Mouse (Mus musculus) G1E (cell line): Measurements from ENCODE around the gene March9. TPM values are rescaled to one million over a fixed set of nuclear protein-coding genes. Genes with fewer than 3 reads are reported as not detected.

ENCODE experiments used
- ATAC-seq: 2 replicates; pipeline ENCODE4 v1.8.0; 2016; ENCODE audit warnings: mild to moderate bottlenecking; ENCODE audit not compliant: insufficient number of reproducible peaks, poor library complexity, low FRiP score, severe bottlenecking; ENCODE audit errors: extremely low read depth
- DNase-seq: peaks from one replicate; pipeline ENCODE4 v3.0.0; 2012; ENCODE audit warnings: low spot score
- H3K27me3 ChIP-seq: 2 replicates; pipeline ENCODE4 v1.6.1; 2012; ENCODE audit warnings: mild to moderate bottlenecking, low read length, inconsistent platforms; ENCODE audit not compliant: insufficient read depth
- H3K36me3 ChIP-seq: replicated peaks from 2 replicates; pipeline ENCODE3; 2012; ENCODE audit warnings: mild to moderate bottlenecking, inconsistent platforms
- H3K4me1 ChIP-seq: 2 replicates; pipeline ENCODE4 v1.6.1; 2012; ENCODE audit warnings: low read depth, low read length, inconsistent platforms, mixed read lengths; ENCODE audit not compliant: insufficient read depth
- H3K4me3 ChIP-seq: 2 replicates; pipeline ENCODE4 v1.5.1; 2012; ENCODE audit warnings: low read depth, mild to moderate bottlenecking, inconsistent platforms, low read length, moderate library complexity, mixed read lengths
- H3K9me3 ChIP-seq: replicated peaks from 2 replicates; pipeline ENCODE4 v1.6.1; 2012; ENCODE audit warnings: inconsistent platforms
- CTCF ChIP-seq: IDR thresholded peaks from 2 replicates; pipeline ENCODE4 v1.5.1; 2012; ENCODE audit warnings: low read depth, low read length, inconsistent platforms, mixed read lengths
- GATA1 ChIP-seq: IDR thresholded peaks from 2 replicates; pipeline ENCODE4 v1.6.1; 2012; ENCODE audit warnings: borderline replicate concordance, low read length, inconsistent platforms, mixed read lengths
- GATA2 ChIP-seq: IDR thresholded peaks from 2 replicates; pipeline ENCODE4 v1.6.1; 2012; ENCODE audit warnings: low read depth, low read length, inconsistent platforms, borderline replicate concordance
- POLR2AphosphoS5 ChIP-seq: IDR thresholded peaks from 2 replicates; pipeline ENCODE4 v1.6.1; 2012; ENCODE audit warnings: low read depth, low read length, inconsistent platforms; ENCODE audit not compliant: insufficient replicate concordance
- TAL1 ChIP-seq: conservative IDR thresholded peaks from 2 replicates; pipeline ENCODE4 v1.6.1; 2012; ENCODE audit warnings: low read depth, low read length, inconsistent platforms, mixed read lengths
- polyA plus RNA-seq: library from polyadenylated mRNA; stranded (reverse); fragments of >175 nt; gene quantifications from 2 replicates; pipeline ENCODE4 v1.2.3, GENCODE M21; 2012
- total RNA-seq, 2 experiments: library from RNA; stranded (forward) in 1 of 2; stranded (reverse) in 1 of 2; fragments of 200-1000 nt in 1 of 2; fragments of >200 nt in 1 of 2; fragmentation: Nextera tagmentation in 1 of 2; gene quantifications; 2 replicates each; pipeline ENCODE4 v1.2.3; 2014 to 2017

March9 gene
- total and polyA plus RNA-seq, 3 experiments = 0.63 to 1.3 (median 1.1) TPM

- Histone ChIP-seq H3K9me3 (no peaks in the 10 kb centered on the region), H3K4me3 (peak overlapping the region; percentile 94), H3K4me1 (peaks cover 33% of the 10 kb centered on the region), H3K36me3 (peaks cover 39% of the 10 kb centered on the region), H3K27me3 (peaks cover 25% of the 10 kb centered on the region)
- no peak for TF ChIP-seq CTCF
- no peak for TF ChIP-seq GATA2
- no peak for TF ChIP-seq POLR2AphosphoS5
- no peak for TF ChIP-seq TAL1
- no peak for TF ChIP-seq GATA1
- DNase-seq = peak; percentile 79
- peak; percentile 64 for ATAC-seq
These were observed 18.1 kb downstream of the March9 start for GRCm38 (mm10) chr10:127041774-127042338.

- DNase-seq = peak; percentile 61
- Histone ChIP-seq H3K9me3 (no peaks in the 10 kb centered on the region), H3K36me3 (peaks cover 34% of the 10 kb centered on the region), H3K4me1 (peaks cover 33% of the 10 kb centered on the region), H3K4me3 (peak within 1 kb of the TSS; percentile 94), H3K27me3 (peaks cover 27% of the 10 kb centered on the region)
- peak; percentile 24; the same call in 1 of the 2 replicates for ATAC-seq
- TF ChIP-seq GATA1 = no peak
- no peak for TF ChIP-seq POLR2AphosphoS5
- TF ChIP-seq TAL1 = no peak
- no peak for TF ChIP-seq GATA2
- no peak for TF ChIP-seq CTCF
These were observed 18.7 kb downstream of the March9 start, which contains the start of the genes Mettl1 and Eef1akmt3 for GRCm38 (mm10) chr10:127041274-127041766. Gene Mettl1, plus strand, starts transcription at chr10:127041414. Gene Eef1akmt3, minus strand, starts transcription at chr10:127041513.

- H3K4me1 ChIP-seq = peaks cover 33% of the 10 kb centered on the region
- H3K36me3 ChIP-seq = peaks cover 27% of the 10 kb centered on the region
- DNase-seq = no peak
- H3K9me3 ChIP-seq = no peaks in the 10 kb centered on the region
- H3K4me3 ChIP-seq = peak overlapping the region; percentile 94
- TF ChIP-seq POLR2AphosphoS5 (no peak), GATA1 (no peak), TAL1 (no peak), GATA2 (no peak), CTCF (no peak)
- H3K27me3 ChIP-seq = peaks cover 32% of the 10 kb centered on the region
- ATAC-seq = no peak
These were observed 19.3 kb downstream of the March9 start for GRCm38 (mm10) chr10:127040569-127041214.

GRCm38 (mm10) chr10:127037641-127038040, 22.3 kb downstream of the March9 start:
- no peak for TF ChIP-seq POLR2AphosphoS5
- no peak for TF ChIP-seq GATA2
- no peak for TF ChIP-seq GATA1
- no peak for TF ChIP-seq TAL1
- TF ChIP-seq CTCF = no peak
- peaks cover 22% of the 10 kb centered on the region for H3K4me1 ChIP-seq
- ATAC-seq (no peak), DNase-seq (no peak)
- no peaks in the 10 kb centered on the region for H3K36me3 ChIP-seq
- no peaks in the 10 kb centered on the region for H3K9me3 ChIP-seq
- peaks cover 34% of the 10 kb centered on the region for H3K27me3 ChIP-seq
- H3K4me3 ChIP-seq = no peak overlapping the region

GRCm38 (mm10) chr10:127036273-127036672, 23.7 kb downstream of the March9 start:
- no peaks in the 10 kb centered on the region for H3K36me3 ChIP-seq
- no peak overlapping the region for H3K4me3 ChIP-seq
- peaks cover 15% of the 10 kb centered on the region for H3K4me1 ChIP-seq
- no peak for DNase-seq
- TF ChIP-seq GATA1 (no peak), POLR2AphosphoS5 (no peak), TAL1 (no peak), GATA2 (no peak), CTCF (no peak)
- H3K9me3 ChIP-seq = no peaks in the 10 kb centered on the region
- H3K27me3 ChIP-seq = peaks cover 31% of the 10 kb centered on the region
- no peak for ATAC-seq

GRCm38 (mm10) chr10:127033301-127033741, 26.7 kb downstream of the March9 start:
- Histone ChIP-seq H3K4me1 (peaks cover 15% of the 10 kb centered on the region), H3K27me3 (peaks cover 17% of the 10 kb centered on the region; the same call in 1 of the 2 replicates), H3K36me3 (peaks cover 11% of the 10 kb centered on the region), H3K9me3 (no peaks in the 10 kb centered on the region), H3K4me3 (no peak overlapping the region)
- no peak for TF ChIP-seq POLR2AphosphoS5
- no peak for TF ChIP-seq GATA2
- no peak for TF ChIP-seq GATA1
- TF ChIP-seq CTCF = no peak
- no peak for TF ChIP-seq TAL1
- DNase-seq = no peak
- ATAC-seq = no peak
